Mouse (Mus musculus) small intestine, adult 2 months (tissue): ENCODE results near the gene Pld4.

Experiments
- CTCF ChIP-seq: fragments of 200-500 bp; IDR thresholded peaks from 2 replicates; pipeline ENCODE4 v1.5.1; 2012; ENCODE audit warnings: low read depth, mild to moderate bottlenecking, control low read depth, inconsistent platforms, low read length, moderate library complexity, mixed read lengths; ENCODE audit not compliant: insufficient replicate concordance, insufficient read length; ENCODE audit errors: extremely low read depth
- POLR2A ChIP-seq: fragments of 200-500 bp; IDR thresholded peaks from 2 replicates; pipeline ENCODE4 v1.6.1; 2012; ENCODE audit warnings: low read depth, mild to moderate bottlenecking, control low read depth, inconsistent platforms, low read length, moderate library complexity

GRCm38 (mm10) chr12:112713984-112714383 lies 46.5 kb upstream of the Pld4 start:
- TF ChIP-seq CTCF (no peak), POLR2A (no peak)
